Mouse (Mus musculus) lung, adult 2 months (tissue): ENCODE measurements around the gene Il18bp. TPM values are rescaled to one million over a fixed set of nuclear protein-coding genes. Genes with fewer than 3 reads are reported as not detected.
"Not testable (repeated sequence)": the region's sequence is repeated elsewhere in the genome, so short reads cannot be mapped to it uniquely, and the experiment has no call there.

ENCODE experiments used
- DNase-seq: peaks from one replicate; pipeline ENCODE4 v3.0.0; 2022
- H3K4me1 ChIP-seq: fragments of 200-500 bp; 2 replicates; pipeline ENCODE4 v1.6.1; 2011; ENCODE audit warnings: low read length; ENCODE audit not compliant: control insufficient read depth, insufficient read depth
- H3K4me3 ChIP-seq: fragments of 200-500 bp; replicated peaks from 2 replicates; pipeline ENCODE3; 2011; ENCODE audit warnings: low read depth, mild to moderate bottlenecking, control low read depth, low read length; ENCODE audit errors: extremely low read depth
- CTCF ChIP-seq: fragments of 200-500 bp; IDR thresholded peaks from 2 replicates; pipeline ENCODE4 v1.5.1; 2011; ENCODE audit warnings: mild to moderate bottlenecking, low read length, control low read depth; ENCODE audit not compliant: insufficient read depth
- POLR2A ChIP-seq: fragments of 200-500 bp; IDR thresholded peaks from 2 replicates; pipeline ENCODE4 v1.6.1; 2011; ENCODE audit warnings: low read depth, mild to moderate bottlenecking, control low read depth, low read length, borderline replicate concordance; ENCODE audit errors: extremely low read depth
- WGBS: fragments of 180-500 bp; shearing (Covaris S2); methylation state at CpG from one replicate; pipeline ENCODE4 v1.1.7; 2018; 5-methylcytosine and 5-hydroxymethylcytosine counted together
- polyA plus RNA-seq: library from polyadenylated mRNA; depleted of rRNA; stranded (reverse); fragments of >200 nt; gene quantifications from 2 replicates; pipeline ENCODE4 v1.2.3, GENCODE M21; 2012; rRNA removed

Gene Il18bp
- 11.4 and 12.0 TPM in 2 replicates for polyA plus RNA-seq

DNA sequence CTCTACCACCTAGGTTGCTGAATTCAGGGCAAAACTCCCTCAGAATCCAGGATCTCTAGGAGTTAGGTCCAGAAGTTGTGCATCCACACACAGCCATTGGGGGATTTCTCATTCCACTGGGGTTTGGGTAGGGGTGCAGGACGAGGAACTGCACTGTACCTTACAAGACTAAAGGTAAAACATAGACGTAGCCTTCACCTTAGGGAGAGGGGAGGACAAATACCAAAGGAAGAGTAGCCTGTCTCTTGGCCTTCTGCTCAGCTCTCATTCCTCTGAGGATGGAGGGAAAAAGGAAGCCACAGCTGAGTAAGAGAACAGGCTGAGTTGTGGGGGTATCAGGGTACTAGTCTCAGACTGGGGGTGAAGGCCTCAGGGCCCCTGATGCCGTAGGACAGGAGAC, at the start of gene Il18bp:
Gene Il18bp, minus strand, starts transcription at position 101 of the 400 bp plus-strand sequence.
- TF ChIP-seq POLR2A (no peak), CTCF (no peak)
- Histone ChIP-seq H3K4me3 (peak within 1 kb of the TSS; percentile 55), H3K4me1 (peaks cover 6% of the 10 kb centered on the region)
- no peak for DNase-seq
- 94% methylated on average over 3 of the region's 3 CpGs for WGBS

DNA sequence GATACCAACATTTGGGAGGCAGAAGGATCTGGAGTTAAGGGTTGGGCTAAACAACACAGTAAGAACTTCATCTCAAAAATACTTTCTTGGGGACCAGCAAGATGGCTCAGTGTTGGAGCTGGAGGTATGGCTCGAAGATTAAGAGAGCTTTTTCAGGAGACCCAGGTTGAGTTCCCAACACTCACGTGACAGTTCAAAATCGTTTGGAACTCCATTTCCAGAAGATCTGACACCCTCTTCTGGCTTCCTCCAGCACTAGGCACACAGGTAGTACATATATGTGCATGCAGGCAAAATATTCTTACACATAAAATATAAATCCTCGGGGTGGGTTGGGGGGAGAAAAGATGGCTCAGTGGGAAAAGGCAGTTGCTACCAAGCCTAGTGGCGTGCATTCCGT, 47.9 kb upstream of the Il18bp start:
- peaks cover 8% of the 10 kb centered on the region for H3K4me1 ChIP-seq
- WGBS, result 56% methylated on average over 6 of the region's 6 CpGs
- DNase-seq, result no peak
- TF ChIP-seq CTCF (no peak), POLR2A (no peak)
- no peak overlapping the region for H3K4me3 ChIP-seq

DNA sequence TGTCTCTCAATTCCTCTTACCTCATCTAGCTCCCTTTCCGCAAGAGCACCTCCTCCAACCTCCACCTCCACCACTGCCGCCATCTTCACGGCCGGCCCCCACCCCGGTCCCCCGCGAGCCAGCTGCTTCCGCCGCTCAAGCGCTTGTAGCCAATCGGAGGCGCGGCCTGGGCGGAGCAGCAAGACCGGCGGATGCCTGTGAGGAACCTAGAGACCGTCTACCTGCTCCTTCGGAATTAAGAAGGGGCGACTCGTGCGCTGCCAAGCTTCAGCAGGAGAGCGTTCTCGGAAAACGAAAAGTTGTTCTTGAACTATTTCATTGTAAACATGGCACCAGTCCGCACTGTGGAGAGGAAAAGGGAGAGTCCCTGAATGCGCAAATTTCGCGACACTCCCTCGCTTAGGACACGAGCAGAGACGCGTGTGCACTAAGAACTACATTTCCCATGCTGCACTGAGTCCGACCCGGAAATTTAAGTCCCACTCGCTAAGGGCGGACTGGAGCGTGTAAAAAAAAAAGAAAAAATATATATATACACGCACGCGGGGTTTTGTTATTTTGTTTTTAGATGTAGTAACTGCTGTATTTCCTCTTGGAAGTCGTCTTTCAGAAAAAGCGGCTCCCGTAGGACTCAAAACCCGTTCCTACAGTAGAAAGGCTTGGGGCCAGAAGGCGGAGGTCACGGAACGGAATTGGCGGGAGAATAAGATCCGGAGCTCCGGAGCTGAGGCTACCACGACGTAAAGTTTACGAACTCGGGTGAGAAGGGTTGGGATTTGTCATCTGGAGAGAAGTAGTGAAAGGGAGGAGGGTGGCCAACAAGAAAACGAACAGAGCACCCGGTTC, 46.8 kb upstream of the Il18bp start, which contains the start of the genes Rnf121, Xndc1 and Xntrpc:
Gene Rnf121, minus strand, starts transcription at position 424 of the 846 bp plus-strand sequence.
Gene Xndc1, plus strand, starts transcription at position 466 of the 846 bp plus-strand sequence.
Gene Xntrpc, plus strand, starts transcription at position 668 of the 846 bp plus-strand sequence.
- TF ChIP-seq CTCF (no peak), POLR2A (peak; percentile 54)
- peak; percentile 94 for DNase-seq
- Histone ChIP-seq H3K4me1 (peaks cover 8% of the 10 kb centered on the region), H3K4me3 (peak within 1 kb of the TSS; percentile 97)
- WGBS, result under 1% methylated on average over 56 of the region's 56 CpGs

DNA sequence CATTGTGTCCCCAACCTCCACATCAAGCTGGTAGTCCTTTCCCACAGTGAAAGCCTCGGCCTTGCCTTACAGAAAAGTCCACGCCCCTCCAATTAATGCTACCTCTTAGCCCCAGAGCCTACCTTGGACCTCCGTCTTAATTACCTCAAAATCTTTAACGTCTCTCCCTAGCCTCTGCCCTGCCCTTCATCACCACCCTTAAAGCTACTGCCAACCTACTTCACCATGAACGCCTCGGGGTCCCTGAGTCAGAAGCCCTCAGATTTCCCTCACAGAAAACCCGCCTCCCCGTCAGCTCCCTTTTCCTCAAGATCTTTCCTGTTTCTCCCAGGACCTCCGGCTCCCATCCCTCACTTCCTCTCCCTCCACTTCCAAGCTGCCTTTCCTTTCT, 46.2 kb upstream of the Il18bp start:
- peaks cover 8% of the 10 kb centered on the region for H3K4me1 ChIP-seq
- WGBS, result under 1% methylated on average over 9 of the region's 9 CpGs
- TF ChIP-seq POLR2A (no peak), CTCF (no peak)
- DNase-seq, result peak; percentile 8
- peak overlapping the region; percentile 97 for H3K4me3 ChIP-seq

DNA sequence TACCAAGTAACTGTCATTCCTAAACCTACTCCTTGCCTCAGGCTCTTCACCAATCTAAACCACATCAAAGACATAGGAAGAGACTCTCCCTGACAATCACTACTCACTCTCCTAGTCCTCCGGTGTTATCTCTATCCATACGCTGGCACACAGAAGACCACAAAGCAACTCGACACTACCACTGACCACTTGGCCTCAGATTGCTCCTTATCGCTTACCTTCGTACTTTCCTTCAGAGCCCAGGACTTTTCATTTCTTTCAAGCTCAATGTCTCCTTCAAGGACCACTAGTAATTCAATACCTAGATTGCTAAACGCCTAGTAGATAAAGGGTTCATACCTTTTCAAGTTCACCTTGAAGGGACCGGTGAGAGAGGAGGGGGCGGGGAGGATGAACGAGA, 45.4 kb upstream of the Il18bp start:
- no peak for DNase-seq
- 61% methylated on average over 9 of the region's 9 CpGs for WGBS
- H3K4me3 ChIP-seq, result no peak overlapping the region
- peaks cover 8% of the 10 kb centered on the region for H3K4me1 ChIP-seq
- TF ChIP-seq CTCF (no peak), POLR2A (no peak)

DNA sequence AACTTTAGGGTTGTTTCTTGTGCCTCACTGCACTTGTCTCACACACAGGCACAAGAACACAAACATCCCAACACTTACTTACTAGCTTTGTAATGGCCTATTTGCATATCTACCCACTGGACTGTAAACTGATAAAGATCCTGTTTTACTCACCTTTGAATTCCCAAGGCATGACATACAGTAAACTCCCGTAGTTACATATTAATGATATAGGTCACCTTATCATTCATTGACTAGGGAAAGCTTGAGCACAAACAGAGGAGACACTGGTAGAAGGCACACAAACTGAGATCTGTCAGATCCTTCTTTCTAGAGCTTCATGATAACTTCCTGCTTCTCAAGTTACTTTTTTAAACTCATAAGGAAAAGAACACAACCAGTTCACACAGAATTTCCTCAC, 43.7 kb upstream of the Il18bp start:
- no peak for DNase-seq
- WGBS, result 79% methylated on average over 1 of the region's 1 CpGs
- Histone ChIP-seq H3K4me3 (no peak overlapping the region), H3K4me1 (peaks cover 8% of the 10 kb centered on the region)
- no peak for TF ChIP-seq CTCF
- no peak for TF ChIP-seq POLR2A

DNA sequence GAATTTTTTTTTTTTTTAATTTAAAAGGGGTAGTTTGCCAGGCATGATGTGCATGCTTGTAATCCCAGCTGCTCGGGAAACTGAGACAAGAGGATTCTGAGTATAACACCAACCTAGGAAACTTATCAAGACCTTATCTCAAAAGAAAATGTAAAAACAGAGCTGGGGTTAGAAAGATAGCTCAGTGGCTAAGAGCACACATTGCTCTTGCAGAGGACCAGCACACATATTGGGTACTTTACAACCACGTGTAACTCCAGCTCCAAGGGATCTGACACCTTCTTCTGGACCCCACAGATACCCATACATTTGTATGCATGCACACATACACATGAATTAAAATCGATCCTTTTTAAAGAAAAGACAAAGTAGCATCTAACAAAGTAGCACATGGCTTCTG, 42.9 kb upstream of the Il18bp start:
- peaks cover 8% of the 10 kb centered on the region for H3K4me1 ChIP-seq
- no peak for DNase-seq
- 85% methylated on average over 3 of the region's 3 CpGs for whole genome bisulfite sequencing
- TF ChIP-seq CTCF (no peak), POLR2A (no peak)
- no peak overlapping the region for H3K4me3 ChIP-seq

DNA sequence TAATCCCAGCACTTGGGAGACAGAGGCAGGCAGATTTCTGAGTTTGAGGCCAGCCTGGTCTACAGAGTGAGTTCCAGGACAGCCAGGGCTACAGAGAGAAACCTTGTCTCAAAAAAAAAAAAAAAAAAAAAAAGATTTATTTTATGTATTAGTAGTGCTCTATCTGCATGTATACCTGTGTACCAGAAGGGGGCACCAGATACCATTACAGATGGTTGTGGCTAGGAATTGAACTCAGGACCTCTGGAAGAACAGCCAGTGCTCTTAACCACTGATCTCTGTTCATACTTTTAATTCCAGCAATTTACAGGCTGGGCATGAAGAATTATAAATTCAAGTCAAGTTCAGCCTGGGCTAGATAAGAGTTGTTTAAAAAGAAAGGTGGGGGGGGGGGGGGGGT, 30.0 kb upstream of the Il18bp start:
- not testable (repeated sequence) for H3K4me3 ChIP-seq, H3K4me1 ChIP-seq, DNase-seq

DNA sequence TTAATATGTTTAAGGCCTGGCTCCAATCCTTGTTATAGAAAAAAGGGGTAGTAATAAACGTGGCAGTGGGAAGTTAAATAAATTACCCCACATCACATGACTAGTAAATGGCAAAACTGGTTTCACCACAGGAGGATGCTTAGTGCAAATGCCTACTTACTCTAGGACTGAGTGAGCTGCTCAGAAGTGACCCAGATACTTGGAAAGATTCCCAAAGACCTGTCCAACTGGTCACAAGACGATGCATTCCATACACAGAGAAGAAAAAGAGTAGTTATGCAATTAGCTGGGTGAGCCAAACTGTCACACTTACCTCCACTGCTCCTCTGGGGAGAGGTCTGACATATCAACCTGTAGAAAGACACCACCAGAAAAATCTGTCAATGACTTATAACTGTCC, 23.8 kb upstream of the Il18bp start:
- Histone ChIP-seq H3K4me1 (no peaks in the 10 kb centered on the region; the same call in 1 of the 2 replicates), H3K4me3 (no peak overlapping the region)
- 52% methylated on average over 2 of the region's 2 CpGs for WGBS
- no peak for DNase-seq
- TF ChIP-seq CTCF, result no peak
- TF ChIP-seq POLR2A, result no peak

DNA sequence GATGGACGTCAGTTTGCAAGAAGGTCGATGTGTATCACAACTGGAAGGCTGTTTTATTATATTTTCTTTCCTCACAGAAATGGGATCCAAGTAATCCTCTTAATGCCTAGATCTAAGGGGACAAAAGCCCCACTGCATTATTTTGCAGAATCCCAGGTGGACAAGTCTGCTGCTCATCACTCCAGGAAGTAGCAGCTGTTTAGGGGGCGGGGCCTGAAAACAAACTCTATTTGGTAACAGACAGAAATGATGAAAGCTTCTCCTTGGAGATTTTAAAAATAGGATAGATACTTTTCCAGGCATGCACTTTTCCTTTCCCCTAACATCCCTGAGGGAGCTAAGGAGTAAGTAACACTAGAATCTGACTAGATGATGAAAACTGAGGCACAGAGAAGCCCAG, 18.8 kb upstream of the Il18bp start:
- Histone ChIP-seq H3K4me3 (no peak overlapping the region), H3K4me1 (no peaks in the 10 kb centered on the region)
- 90% methylated on average over 3 of the region's 3 CpGs for WGBS
- no peak for TF ChIP-seq CTCF
- no peak for DNase-seq
